Comparison of ENCODE assay signal across 16 mouse cellular contexts in the genomic region with DNA sequence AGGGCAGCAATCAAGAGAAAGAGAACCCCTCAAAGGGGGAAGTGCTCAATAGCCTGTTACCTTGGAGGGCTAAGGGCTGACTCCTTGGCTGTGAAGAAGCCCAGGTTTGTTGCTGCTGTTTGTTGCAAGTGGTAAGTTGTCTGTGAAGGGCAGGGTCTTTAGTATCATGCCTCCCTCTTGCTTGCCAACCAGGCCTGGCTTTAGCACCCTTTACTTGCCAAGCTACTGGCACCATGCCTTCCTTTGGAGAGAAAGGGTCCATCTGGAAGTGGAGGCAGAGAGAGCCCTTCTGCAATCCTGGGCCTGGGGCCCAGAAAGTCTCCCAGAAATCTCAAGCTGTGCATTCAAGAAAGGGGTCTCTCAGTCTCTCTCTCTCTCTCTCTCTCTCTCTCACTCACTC. TPM values are rescaled to one million over a fixed set of nuclear protein-coding genes. Genes with fewer than 3 reads are reported as not detected.
DNase-seq lines count a peak whose midpoint lies in the region; ATAC-seq and TF ChIP-seq lines count a peak whose summit lies in the region.
"Had no signal": no experiment of that assay in that cellular context is flagged by ENCODE, and none has a peak within 500 bp of the region (broad histone marks: within the 10 kb centered on the region; RNA-seq: fewer than 3 reads in every experiment).

No protein-coding gene starts in this region.

- no peak for ATAC-seq in hindbrain, embryonic 12.5 days (ENCODE audit: low FRiP score)
- no peak for ATAC-seq in hindbrain, embryonic 14.5 days (ENCODE audit: low FRiP score)
- peak; percentile 59 for ATAC-seq in forebrain, embryonic 16.5 days
- ATAC-seq: activated CD4-positive, CD25-positive, alpha-beta regulatory T cell, adult 4 months; lung, postnatal 0 days had no signal

- H3K4me1 ChIP-seq in hindbrain, embryonic 12.5 days: peaks cover 27% of the 10 kb centered on the region
- H3K4me1 ChIP-seq in hindbrain, embryonic 14.5 days (replicated peaks; ENCODE audit: control insufficient read depth, insufficient read depth, low read length): peaks cover 30% of the 10 kb centered on the region
- peaks cover 39% of the 10 kb centered on the region for H3K4me1 ChIP-seq in forebrain, embryonic 16.5 days (replicated peaks; ENCODE audit: control insufficient read depth, insufficient read depth, low read length)

- intact Hi-C loops in gastrocnemius, adult 2 months (cut with DNase I): no loop called here

- 0 out of 2 replicates have a peak overlapping the region, but pooled peaks have one; percentile 10 for H3K9ac ChIP-seq in hindbrain, embryonic 12.5 days
- no peak overlapping the region for H3K9ac ChIP-seq in hindbrain, embryonic 14.5 days
- H3K9ac ChIP-seq in forebrain, embryonic 16.5 days (replicated peaks; ENCODE audit: low read depth, low read length): no peak overlapping the region
- H3K9ac ChIP-seq: stomach, embryonic 15.5 days had no signal

- TF ChIP-seq CTCF in gastrocnemius, adult 2 months (IDR thresholded peaks at IDR 0.05): no peak

- DNase-seq in hindbrain, embryonic 14.5 days (ENCODE audit: low spot score): no peak
- peak; percentile 84 to 87 for DNase-seq in right cerebral cortex, postnatal 10 days (ENCODE audit: low spot score in 2 of 2)
- DNase-seq in right cerebral cortex, adult 18-20 months: no peak
- no peak for DNase-seq in gastrocnemius, adult 2 months
- DNase-seq in kidney, adult 11 months: no peak
- DNase-seq: gastrocnemius, postnatal 10 days; kidney, postnatal 10 days; thymus, postnatal 25 days had no signal

- H3K27me3 ChIP-seq in hindbrain, embryonic 12.5 days: peaks cover 42% of the 10 kb centered on the region
- H3K27me3 ChIP-seq in hindbrain, embryonic 14.5 days (ENCODE audit: control insufficient read depth, insufficient read depth, low read length): peaks cover 9% of the 10 kb centered on the region
- H3K27me3 ChIP-seq in forebrain, embryonic 16.5 days (replicated peaks; ENCODE audit: control insufficient read depth, insufficient read depth, low read length): 0 out of 2 replicates have a peak, but pooled peaks cover 2% of the 10 kb centered on the region

- no peak overlapping the region for H3K27ac ChIP-seq in hindbrain, embryonic 12.5 days
- no peak overlapping the region for H3K27ac ChIP-seq in hindbrain, embryonic 14.5 days
- H3K27ac ChIP-seq in forebrain, embryonic 16.5 days (ENCODE audit: low read length): peak overlapping the region; percentile 85
- no peak overlapping the region for H3K27ac ChIP-seq in gastrocnemius, adult 2 months
- H3K27ac ChIP-seq: stomach, embryonic 15.5 days had no signal

- no peaks in the 10 kb centered on the region for H3K36me3 ChIP-seq in hindbrain, embryonic 12.5 days
- no peaks in the 10 kb centered on the region for H3K36me3 ChIP-seq in hindbrain, embryonic 14.5 days (replicated peaks; ENCODE audit: control insufficient read depth, insufficient read depth)
- no peaks in the 10 kb centered on the region for H3K36me3 ChIP-seq in forebrain, embryonic 16.5 days (ENCODE audit: control insufficient read depth, insufficient read depth)
- H3K36me3 ChIP-seq: heart, embryonic 12.5 days; stomach, embryonic 15.5 days had no signal

- no peak overlapping the region for H3K4me2 ChIP-seq in hindbrain, embryonic 12.5 days (replicated peaks)
- no peak overlapping the region for H3K4me2 ChIP-seq in hindbrain, embryonic 14.5 days (replicated peaks)
- peak overlapping the region; percentile 35 for H3K4me2 ChIP-seq in forebrain, embryonic 16.5 days (ENCODE audit: low read length)
- H3K4me2 ChIP-seq: heart, embryonic 12.5 days; stomach, embryonic 15.5 days had no signal

- no peak overlapping the region for H3K4me3 ChIP-seq in hindbrain, embryonic 12.5 days
- H3K4me3 ChIP-seq in hindbrain, embryonic 14.5 days (replicated peaks; ENCODE audit: low read length): no peak overlapping the region
- 0 out of 2 replicates have a peak overlapping the region, but pooled peaks have one; percentile 1 for H3K4me3 ChIP-seq in forebrain, embryonic 16.5 days (replicated peaks; ENCODE audit: low read length)
- no peak overlapping the region for H3K4me3 ChIP-seq in gastrocnemius, adult 2 months
- H3K4me3 ChIP-seq: heart, embryonic 12.5 days; stomach, embryonic 15.5 days had no signal

- no peaks in the 10 kb centered on the region for H3K9me3 ChIP-seq in hindbrain, embryonic 12.5 days (replicated peaks)
- H3K9me3 ChIP-seq in hindbrain, embryonic 14.5 days (ENCODE audit: control insufficient read depth, low read length): no peaks in the 10 kb centered on the region
- no peaks in the 10 kb centered on the region for H3K9me3 ChIP-seq in forebrain, embryonic 16.5 days (ENCODE audit: control insufficient read depth, low read length)
- H3K9me3 ChIP-seq: heart, embryonic 12.5 days; stomach, embryonic 15.5 days had no signal

RNA-seq across cellular contexts. Expression of gene Rtn4r, which starts 3.3 kb away (rescaled TPM):
- 7.8 and 8.0 TPM in 2 replicates for polyA plus RNA-seq in hindbrain, embryonic 12.5 days (2016; fragmentation: Nextera tagmentation; extraction: Ambion mirVana)
- 22.7 and 26.2 TPM in 2 replicates for polyA plus RNA-seq in hindbrain, embryonic 14.5 days (2014; fragmentation: Nextera tagmentation; extraction: Ambion mirVana)
- polyA plus RNA-seq in forebrain, embryonic 16.5 days (2015; fragmentation: Nextera tagmentation; extraction: Ambion mirVana): 21.7 and 24.4 TPM in 2 replicates
- not detected for total RNA-seq in gastrocnemius, adult 2 months (2021)
- total RNA-seq: liver, adult 2 months; neutrophil, adult 5-6 weeks had no signal
- polyA plus RNA-seq: activated CD4-positive, CD25-positive, alpha-beta regulatory T cell, adult 4 months; liver, adult 2 months had no signal

RNA-seq across cellular contexts. Expression of gene Prodh, which starts 40.7 kb away (rescaled TPM):
- 5.9 and 7.0 TPM in 2 replicates for polyA plus RNA-seq in hindbrain, embryonic 12.5 days (2016; fragmentation: Nextera tagmentation; extraction: Ambion mirVana)
- 2.8 and 3.1 TPM in 2 replicates for polyA plus RNA-seq in hindbrain, embryonic 14.5 days (2014; fragmentation: Nextera tagmentation; extraction: Ambion mirVana)
- 4.1 and 4.2 TPM in 2 replicates for polyA plus RNA-seq in forebrain, embryonic 16.5 days (2015; fragmentation: Nextera tagmentation; extraction: Ambion mirVana)
- total RNA-seq in gastrocnemius, adult 2 months (2021): 10 to 100 TPM; 11.0 to 18.9 TPM

Comparison
In these comparisons a context has a peak if more than half of its experiments do, and no peak if none do; other contexts are left out.
1. DNase-seq: peak in right cerebral cortex, postnatal 10 days (2 of 2); none in hindbrain, embryonic 14.5 days (single experiment), right cerebral cortex, adult 18-20 months (single experiment), gastrocnemius, adult 2 months (single experiment) and kidney, adult 11 months (single experiment).